Mouse (Mus musculus): ENCODE results near the gene Krtap1-4.
A peak's percentile ranks its signal among the peaks of the same experiment; 100 is the strongest.
"Not testable (repeated sequence)": the region's sequence is repeated elsewhere in the genome, so short reads cannot be mapped to it uniquely, and the experiment has no call there.

Krtap1-4 gene

DNA sequence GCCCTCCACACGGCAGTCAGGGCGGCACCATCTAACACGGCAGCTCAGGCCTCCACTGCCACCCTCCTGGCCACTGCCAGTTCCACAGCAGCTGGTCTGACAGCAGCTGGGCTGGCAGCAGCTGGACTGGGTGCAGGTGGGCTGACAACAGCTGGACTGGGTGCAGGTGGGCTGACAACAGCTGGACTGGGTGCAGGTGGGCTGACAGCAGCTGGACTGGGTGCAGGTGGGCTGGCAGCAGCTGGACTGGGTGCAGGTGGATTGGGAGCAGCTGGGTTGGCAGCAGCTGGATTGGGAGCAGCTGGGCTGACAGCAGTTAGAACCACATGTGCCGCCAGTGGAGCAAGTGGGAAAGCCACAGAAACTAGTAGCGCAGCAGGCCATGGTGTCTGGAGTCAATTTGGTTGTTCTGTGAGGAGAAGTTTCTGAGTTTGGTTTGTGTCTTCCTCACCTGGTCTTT is at the start of gene Krtap1-4:
TSS of gene Krtap1-4 (minus strand) at position 410 of the 460 bp plus-strand sequence.
- no peak for DNase-seq

DNA sequence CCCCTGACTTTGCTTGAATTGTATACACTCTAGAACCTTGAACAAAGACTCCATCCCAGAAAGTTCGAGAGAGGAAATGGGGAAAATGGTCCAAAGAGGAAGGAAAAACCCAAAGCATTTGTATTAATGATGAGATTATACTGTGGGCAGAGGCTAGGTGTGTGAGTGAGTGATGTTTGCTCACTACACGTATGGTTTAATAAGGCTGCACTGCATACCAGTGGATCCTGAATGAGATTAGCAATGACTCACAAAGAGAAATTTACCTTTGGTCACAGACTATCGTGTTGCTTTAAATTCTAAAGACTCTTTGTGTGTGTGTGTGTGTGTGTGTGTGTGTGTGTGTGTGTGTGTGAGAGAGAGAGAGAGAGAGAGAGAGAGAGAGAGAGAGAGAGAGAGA is 47.4 kb upstream of the Krtap1-4 start:
- DNase-seq: no peak

DNA sequence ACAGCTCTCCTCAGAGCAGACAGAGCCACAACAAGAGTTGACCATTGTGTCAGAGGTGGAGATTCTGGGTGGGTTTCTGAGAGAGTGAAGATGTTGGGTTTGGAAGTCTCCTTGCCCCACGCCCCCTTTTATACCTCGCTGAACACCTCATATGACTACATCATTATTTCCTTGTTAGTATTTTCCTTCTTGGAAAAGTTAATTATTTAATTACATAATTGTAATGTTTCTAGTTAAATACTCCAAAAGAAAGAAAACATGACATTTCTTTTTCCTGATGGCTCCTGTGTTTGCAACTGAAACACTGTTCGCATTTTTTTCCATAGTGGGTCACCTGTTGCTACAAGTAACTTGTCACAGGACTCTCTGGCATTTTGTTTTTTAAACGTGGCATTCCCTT is 44.7 kb upstream of the Krtap1-4 start, which contains the start of gene Krtap4-1:
TSS of gene Krtap4-1 (minus strand) at position 101 of the 400 bp plus-strand sequence.
- no peak for DNase-seq

DNA sequence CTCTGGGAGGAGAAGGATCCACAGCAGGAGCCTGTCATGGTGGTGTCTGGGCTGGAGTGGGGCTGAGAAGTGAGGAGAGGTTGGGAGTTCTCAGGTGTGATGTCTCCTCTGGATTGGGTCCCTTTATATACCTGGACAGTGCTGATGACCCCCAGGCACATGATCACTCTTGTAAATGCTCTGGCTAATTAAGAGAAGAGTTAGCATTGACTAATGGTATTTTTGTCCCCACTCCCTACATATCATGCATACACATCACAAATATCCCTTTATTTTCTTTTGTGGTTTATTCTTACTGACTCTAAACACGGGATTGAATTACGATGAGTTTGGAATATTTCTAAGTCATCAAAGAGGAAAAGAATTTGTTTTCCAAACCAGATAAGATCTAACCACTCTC is 36.9 kb upstream of the Krtap1-4 start, which contains the start of gene Gm11562:
TSS of gene Gm11562 (minus strand) at position 101 of the 400 bp plus-strand sequence.
- DNase-seq: no peak

DNA sequence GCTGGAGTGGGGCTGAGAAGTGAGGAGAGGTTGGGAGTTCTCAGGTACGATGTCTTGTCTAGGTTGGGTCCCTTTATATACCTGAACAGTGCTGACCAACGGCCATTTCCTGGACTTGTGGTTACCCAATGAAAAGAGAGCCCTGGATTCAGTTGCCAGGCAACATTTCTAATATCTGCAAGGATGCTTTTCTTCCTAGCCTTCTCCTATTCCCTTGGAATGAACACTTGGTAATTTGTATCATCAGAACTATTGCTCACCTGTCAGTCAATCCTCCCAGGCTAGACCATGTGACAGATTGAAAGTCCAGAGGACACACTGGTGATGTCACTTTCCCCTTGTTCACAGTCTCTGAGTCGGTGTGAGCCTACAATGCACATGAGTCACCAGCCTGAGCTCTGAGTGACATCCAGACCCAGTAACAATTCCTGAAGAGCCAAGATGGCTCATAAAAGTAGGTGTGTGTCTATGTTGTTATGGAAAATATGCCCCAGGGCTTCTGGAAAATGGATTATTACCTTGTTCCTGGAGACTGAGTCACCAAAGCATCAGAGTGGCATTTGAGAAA is 31.4 kb upstream of the Krtap1-4 start, which contains the start of gene Krtap2-4:
TSS of gene Krtap2-4 (minus strand) at position 51 of the 568 bp plus-strand sequence.
- no peak for DNase-seq

DNA sequence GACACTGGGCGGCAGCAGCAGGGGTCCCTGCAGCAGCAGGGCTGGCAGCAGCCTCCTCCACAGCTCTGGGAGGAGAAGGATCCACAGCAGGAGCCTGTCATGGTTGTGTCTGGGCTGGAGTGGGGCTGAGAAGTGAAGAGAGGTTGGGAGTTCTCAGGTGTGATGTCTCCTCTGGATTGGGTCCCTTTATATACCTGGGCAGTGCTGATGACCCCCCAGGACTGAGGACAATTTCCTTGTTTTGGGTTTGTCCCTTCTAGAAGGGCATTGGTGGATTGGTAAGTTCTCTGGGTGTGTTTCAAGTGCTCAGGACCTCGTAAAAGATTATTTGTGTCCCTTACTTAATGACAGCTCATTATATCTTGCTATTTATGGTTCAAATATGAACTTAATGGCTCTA is 26.6 kb upstream of the Krtap1-4 start, which contains the start of gene Gm11937:
TSS of gene Gm11937 (minus strand) at position 101 of the 400 bp plus-strand sequence.
- DNase-seq: not testable (repeated sequence)

DNA sequence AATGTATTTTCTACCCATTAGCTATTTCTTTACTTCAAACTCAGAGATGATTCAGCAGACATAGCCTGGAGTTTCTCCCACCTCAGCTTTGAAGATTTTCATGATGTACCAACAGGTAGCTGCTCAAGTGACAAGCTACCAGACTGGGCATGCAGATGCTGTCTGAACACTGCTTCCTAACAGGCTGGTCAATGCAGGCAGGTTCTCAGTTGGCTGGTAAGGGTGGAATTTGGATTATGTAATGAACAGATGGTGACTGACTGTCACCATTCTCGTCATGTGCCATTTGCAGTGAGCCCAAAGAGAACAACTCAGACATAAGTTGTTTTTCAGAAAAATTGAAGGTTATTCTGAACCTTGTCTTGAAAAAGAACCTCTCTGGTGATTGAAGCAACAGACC is 25.7 kb upstream of the Krtap1-4 start:
- peak; percentile 3 to 6 for DNase-seq

DNA sequence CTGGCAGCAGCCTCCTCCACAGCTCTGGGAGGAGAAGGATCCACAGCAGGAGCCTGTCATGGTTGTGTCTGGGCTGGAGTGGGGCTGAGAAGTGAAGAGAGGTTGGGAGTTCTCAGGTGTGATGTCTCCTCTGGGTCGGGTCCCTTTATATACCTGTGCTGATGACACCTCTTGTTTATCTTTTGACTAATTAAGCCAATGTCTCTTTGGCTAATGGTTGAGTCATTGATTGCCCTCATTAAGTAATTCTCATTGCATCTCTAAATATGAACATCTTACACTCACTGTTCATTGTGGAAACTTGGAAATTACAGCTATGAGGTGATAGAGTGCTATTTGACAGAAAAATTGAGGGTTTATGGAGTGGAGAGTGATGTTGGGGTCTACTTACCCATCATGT is 19.8 kb upstream of the Krtap1-4 start, which contains the start of gene Gm11938:
TSS of gene Gm11938 (minus strand) at position 101 of the 400 bp plus-strand sequence.
- not testable (repeated sequence) for DNase-seq

DNA sequence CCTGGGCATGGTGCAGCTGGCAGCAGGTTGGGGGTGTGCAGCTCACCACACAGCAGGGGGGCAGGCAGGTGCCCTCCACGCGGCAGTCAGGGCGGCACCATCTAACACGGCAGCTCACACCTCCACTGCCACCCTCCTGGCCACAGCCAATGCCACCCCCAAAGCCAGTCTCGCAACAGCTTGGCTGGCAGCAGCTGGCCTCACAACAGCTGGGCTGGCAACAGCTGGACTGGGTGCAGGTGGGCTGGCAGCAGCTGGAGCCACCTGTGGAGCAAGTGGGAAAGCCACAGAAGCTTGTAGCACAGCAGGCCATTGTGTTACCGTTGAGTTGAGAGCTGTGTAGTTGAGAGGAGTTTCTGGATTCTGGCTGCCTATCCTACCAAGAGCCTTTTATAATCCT is 14.3 kb upstream of the Krtap1-4 start, which contains the start of gene Krtap9-3:
TSS of gene Krtap9-3 (minus strand) at position 364 of the 400 bp plus-strand sequence.
- not testable (repeated sequence) for DNase-seq

DNA sequence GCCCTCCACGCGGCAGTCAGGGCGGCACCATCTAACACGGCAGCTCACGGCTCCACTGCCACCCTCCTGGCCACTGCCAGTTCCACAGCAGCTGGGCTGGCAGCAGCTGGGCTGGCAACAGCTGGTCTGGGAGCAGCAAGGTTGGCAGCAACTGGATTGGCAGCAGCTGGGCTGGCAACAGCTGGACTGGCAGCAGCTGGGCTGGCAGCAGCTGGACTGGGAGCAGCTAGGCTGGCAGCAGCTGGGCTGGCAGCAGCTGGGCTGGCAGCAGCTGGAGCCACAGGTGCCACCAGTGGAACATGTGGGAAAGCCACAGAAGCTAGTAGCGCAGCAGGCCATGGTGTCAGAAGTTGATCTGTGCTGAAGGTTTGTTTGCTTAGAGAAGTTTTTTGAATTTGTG is 7.5 kb upstream of the Krtap1-4 start, which contains the start of gene Krtap1-3:
TSS of gene Krtap1-3 (minus strand) at position 359 of the 400 bp plus-strand sequence.
- no peak for DNase-seq

DNA sequence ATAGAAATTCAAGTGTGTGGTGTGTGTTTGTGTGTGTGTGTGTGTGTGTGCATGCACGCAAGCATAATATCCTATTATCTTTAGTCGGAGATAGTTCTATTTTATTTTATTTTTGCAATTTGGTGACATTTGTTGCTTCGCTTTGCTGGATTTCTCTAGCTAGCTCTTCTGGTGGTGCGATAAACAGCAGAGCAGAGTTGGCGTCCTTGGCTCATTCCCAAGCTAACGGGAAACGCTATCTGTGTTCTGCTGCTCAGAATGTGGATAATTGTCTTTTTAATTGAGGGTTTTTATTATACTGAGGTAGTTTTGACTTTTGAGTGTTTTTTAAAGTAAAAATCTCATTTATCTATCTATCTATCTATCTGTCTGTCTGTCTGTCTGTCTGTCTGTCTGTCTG is 1.6 kb upstream of the Krtap1-4 start:
- no peak for DNase-seq

DNA sequence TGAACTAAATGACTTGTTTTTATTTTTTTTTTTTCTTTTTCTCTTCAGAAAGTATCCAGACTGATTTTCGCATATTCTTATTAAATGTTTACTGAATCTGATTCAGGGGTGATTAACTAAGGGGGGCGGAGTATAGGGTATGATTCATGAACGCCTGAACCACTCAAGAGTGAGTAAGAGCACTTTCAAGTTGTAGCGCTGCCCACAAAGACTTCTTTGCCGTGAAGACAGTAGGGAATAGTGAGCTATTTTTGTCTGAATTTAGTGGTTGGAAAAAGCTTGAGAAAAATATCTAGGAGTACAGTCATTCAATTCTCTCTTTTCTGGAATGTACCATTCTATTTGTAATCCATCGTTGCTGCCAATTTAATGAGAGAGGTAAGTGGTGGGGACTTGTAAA is 1.9 kb downstream of the Krtap1-4 start:
- DNase-seq: no peak

DNA sequence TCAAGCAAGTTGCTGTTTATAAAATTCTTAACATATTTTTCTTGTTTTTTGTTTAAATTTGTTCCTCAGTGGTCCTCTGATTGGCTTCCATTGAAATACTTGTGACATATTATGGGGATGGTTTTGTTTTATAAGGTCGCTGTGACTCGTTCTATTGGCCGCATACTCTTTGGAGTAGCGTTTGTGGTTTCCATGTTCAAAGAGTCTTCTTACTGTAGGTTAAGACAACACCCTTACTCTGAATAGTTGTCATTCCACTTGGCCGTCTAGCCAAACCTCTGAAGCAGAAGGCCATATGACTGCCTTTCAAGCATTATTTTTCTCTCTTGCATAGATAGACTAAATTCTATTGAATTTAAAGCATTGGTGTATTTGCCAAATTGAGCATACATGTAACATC is 2.4 kb downstream of the Krtap1-4 start:
- no peak for DNase-seq

DNA sequence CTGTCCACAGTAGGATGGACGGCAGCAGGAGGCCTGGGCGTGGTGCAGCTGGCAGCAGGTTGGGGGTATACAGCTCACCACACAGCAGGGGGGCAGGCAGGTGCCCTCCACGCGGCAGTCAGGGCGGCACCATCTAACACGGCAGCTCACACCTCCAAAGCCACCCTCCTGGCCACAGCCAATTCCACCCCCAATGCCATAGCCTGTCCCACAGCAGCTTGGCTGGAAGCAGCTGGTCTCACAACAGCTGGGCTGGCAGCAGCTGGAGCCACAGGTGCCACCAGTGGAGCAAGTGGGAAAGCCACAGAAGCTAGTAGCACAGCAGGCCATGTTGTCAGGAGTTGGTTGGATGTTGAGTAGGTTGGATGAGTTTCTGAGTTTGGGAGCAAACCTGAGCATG is 2.8 kb downstream of the Krtap1-4 start, which contains the start of gene Krtap1-5:
TSS of gene Krtap1-5 (minus strand) at position 381 of the 400 bp plus-strand sequence.
- DNase-seq: no peak

DNA sequence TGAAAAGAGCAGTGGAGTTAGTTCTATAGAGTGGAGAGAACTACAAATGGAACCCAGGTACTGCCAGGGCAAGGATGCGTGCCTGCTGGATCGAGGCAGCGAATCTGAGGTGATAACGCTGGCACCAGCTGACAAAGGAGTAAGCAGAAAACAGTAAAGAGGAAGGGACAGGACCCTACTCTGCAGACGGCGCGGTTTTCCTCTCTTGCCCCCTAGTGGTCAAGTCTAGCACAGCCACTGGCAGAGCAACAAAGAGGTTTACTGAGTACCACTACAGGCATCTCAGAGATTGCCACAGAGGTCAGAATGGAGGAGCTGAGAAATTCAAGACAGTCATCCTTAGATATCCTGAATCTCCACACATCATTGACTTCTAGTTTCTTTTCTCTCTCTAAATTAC is 9.3 kb downstream of the Krtap1-4 start:
- DNase-seq: peak; percentile 55 to 63

DNA sequence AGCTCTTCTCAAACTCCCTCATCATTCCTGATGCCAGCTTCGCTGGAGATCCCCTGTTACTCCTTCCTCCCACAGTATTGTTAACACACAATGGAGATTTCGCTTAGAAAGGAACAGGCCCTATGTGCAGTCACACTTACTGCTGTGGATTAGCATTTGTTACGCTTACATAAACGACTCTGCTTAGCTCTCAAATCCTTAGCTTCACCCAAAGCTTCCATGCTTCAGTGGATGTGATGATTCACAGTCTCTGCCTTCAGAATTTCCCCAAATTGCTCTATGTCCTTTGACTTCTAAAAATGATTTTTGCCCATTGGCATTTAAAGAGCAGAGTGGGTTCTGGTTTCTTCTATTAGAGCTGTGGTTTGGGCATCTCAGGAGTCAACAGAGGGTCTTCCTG is 10.3 kb downstream of the Krtap1-4 start:
- DNase-seq: no peak

DNA sequence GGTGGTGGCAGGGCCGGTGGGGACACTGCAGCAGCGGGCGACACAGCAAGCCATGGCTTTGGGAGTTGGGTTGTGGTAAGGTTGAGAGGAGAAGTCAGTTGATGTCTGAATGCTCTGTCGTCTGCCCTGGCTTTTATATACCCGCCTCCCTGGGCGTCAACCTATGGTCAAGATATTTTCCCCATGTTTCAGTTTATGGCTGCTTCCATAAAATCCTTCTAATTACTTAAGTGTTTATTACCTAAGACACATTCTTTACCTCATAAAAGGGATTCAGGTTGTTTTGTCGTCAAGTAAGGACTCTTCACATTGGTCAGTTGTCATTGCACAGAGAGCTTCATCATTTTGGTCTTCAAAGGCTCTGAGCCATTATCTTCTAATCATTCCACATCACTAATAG is 16.9 kb downstream of the Krtap1-4 start, which contains the start of gene Krtap3-1:
TSS of gene Krtap3-1 (minus strand) at position 101 of the 400 bp plus-strand sequence.
- no peak for DNase-seq

DNA sequence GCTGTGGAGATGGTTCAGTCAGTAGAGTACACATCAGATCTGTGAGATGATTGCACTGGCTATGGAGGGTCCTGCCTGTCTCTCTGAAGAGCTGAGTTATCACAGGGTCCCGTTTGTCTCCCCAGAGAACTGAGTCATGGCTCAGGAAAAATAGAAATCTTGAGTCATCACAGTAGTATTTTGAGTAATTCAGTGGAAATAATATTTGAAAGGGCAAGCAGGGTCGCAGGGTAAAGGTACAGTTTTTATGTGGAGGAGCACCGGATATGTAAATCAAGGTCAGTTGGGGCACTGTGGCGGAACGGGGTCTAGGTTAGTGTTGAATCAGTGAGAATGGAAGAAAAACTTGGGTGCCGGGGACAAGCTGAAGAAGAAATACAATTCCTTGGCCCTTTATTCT is 20.9 kb downstream of the Krtap1-4 start:
- DNase-seq: no peak

DNA sequence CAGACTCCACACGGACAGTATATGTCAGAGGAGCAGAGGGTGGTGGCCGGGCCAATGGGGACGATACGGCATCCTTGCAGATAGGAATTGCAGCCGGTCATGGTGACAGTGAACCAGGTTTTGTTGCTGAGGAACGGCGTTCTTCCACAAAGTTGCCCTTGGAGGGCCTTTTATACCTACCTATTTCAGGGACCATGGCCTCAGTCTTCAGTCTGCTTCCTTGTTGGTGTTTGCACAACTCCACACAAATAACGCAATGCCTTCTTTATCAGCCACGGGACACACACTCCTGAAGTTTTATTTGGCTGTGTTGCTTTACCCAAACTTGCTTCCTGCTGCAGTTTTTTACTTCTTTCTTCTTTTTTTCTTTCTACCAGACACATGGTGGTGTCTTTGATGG is 24.1 kb downstream of the Krtap1-4 start, which contains the start of gene Gm11939:
TSS of gene Gm11939 (minus strand) at position 101 of the 400 bp plus-strand sequence.
- DNase-seq: no peak

DNA sequence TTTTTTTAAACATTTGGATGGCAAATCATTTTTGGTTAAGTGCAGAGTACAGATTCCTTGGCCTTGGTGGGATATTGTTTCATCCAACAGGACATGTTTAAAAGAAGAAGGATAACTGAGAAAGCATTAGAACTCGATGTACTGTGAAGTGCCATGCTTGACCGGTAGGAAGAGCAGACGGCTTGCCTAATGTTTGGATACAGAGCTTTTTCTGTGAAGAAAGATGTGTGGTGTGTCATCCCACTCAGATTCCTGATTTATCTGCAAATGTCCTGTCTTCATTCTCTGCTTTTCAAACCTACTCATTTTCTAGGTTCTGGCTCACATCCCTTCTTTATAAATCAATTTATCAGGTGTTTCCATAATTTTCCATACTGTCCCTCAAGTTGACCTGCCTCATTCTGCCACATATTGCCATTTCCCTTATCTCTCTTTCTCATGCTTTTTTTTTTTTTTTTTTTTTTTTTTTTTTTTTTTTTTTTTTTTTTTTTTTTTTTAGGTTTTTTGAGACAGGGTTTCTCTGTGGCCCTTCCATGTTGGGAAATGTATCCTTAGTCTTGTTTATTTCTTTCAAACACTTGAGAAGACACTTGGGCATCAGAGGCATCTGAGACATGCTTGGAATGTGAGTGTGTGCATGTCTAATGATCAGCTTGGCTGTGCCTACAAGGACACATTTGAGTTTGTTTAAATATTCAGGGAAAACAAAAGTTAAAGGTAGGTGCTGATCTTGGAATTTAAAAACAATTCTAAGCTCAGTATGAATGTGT is 25.3 kb downstream of the Krtap1-4 start:
- no peak for DNase-seq

DNA sequence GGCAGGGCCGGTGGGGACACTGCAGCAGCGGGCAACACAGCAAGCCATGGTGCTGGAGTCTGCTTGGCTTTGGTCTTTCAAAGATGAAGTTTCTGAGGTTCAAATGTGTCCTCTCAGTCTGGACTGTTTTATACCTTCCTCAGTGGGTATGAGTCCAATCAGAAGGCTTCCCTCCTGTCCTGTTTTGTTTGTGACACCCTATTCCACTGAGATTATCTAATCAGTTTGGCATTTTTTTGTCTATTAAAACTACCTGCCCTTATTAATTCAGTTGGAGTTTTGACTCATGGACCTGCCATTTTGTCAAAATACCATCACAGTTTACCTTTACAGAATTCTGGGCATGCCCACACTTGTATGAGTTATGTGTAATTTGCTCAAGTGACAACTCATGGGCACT is 26.7 kb downstream of the Krtap1-4 start, which contains the start of gene Krtap3-2:
TSS of gene Krtap3-2 (minus strand) at position 101 of the 400 bp plus-strand sequence.
- DNase-seq: no peak

DNA sequence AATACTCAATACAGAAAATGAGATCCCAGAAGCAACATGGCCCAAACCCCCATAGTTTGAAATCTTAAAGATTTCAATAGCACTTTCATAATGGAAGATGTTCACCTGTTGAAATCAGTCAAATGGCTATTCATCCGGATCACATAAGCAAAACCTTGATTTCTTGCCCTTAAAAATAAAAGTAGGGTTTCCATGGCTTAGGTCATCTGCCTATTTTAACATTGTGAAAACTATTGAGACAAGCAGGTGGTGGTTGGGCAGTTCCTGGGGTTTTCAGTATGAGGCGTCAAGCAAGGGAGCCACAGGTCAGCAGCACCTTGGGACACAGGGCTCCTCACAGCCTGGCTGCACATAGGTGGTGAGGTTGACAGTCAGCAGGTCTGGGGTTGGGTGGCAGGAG is 27.3 kb downstream of the Krtap1-4 start:
- DNase-seq: no peak

DNA sequence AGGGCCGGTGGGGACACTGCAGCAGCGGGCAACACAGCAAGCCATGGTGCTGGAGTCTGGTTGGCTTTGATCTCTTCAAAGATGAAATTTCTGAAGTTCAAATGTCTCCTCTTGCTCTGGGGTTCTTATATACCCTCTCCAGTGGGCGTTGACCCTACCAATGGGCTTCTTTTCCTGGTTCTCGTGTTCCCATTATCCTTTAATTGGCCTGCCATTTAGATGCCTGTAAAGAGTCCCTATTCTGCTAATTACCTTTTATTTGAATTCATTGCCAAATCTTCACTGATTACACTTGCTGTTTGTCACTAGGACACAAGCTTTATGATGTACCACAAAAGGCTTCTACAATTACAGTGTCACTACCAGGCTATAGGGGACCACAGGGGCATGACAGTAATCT is 32.7 kb downstream of the Krtap1-4 start, which contains the start of gene Krtap3-3:
TSS of gene Krtap3-3 (minus strand) at position 101 of the 400 bp plus-strand sequence.
- no peak for DNase-seq
